Mouse (Mus musculus) neural tube, embryonic 11.5 days (tissue): ENCODE results near the gene Ncln. TPM values are rescaled to one million over a fixed set of nuclear protein-coding genes. Genes with fewer than 3 reads are reported as not detected.

Experiments used
- ATAC-seq: fragments of 200-750 bp; cut with Nextera tagmentation; 2 replicates; pipeline ENCODE4 v1.8.0; 2017; ENCODE audit warnings: moderate number of reproducible peaks, mild to moderate bottlenecking, moderate TSS enrichment, moderate library complexity; ENCODE audit not compliant: insufficient read depth, low FRiP score, low TSS enrichment
- DNase-seq: peaks from one replicate; pipeline ENCODE4 v3.0.0-alpha.2; 2015; ENCODE audit warnings: low spot score
- H3K27ac ChIP-seq: fragments of 300-500 bp; sonication (generic); 2 replicates; pipeline ENCODE4 v1.5.1; 2014; ENCODE audit warnings: low read depth, mild to moderate bottlenecking, low read length
- H3K27me3 ChIP-seq: fragments of 300-500 bp; sonication (generic); 2 replicates; pipeline ENCODE4 v1.6.1; 2014; ENCODE audit warnings: mild to moderate bottlenecking, low read length, mixed read lengths; ENCODE audit not compliant: control insufficient read depth, insufficient read depth
- H3K36me3 ChIP-seq: fragments of 300-500 bp; sonication (generic); 2 replicates; pipeline ENCODE4 v1.6.1; 2014; ENCODE audit warnings: mild to moderate bottlenecking, low read length, moderate library complexity, mixed read lengths; ENCODE audit not compliant: control insufficient read depth, insufficient read depth
- H3K4me1 ChIP-seq: fragments of 300-500 bp; sonication (generic); 2 replicates; pipeline ENCODE4 v1.6.1; 2014; ENCODE audit warnings: low read length, mixed read lengths; ENCODE audit not compliant: control insufficient read depth, insufficient read depth
- H3K4me2 ChIP-seq: fragments of 300-500 bp; sonication (generic); 2 replicates; pipeline ENCODE4 v1.6.1; 2014; ENCODE audit warnings: low read depth, mild to moderate bottlenecking, moderate library complexity
- H3K4me3 ChIP-seq: fragments of 300-500 bp; sonication (generic); 2 replicates; pipeline ENCODE4 v1.5.1; 2014; ENCODE audit warnings: low read depth, low read length
- H3K9ac ChIP-seq: fragments of 300-500 bp; sonication (generic); 2 replicates; pipeline ENCODE4 v1.6.1; 2014; ENCODE audit warnings: mild to moderate bottlenecking, low read length
- H3K9me3 ChIP-seq: fragments of 300-500 bp; sonication (generic); 2 replicates; pipeline ENCODE4 v1.6.1; 2016; ENCODE audit warnings: low read length; ENCODE audit not compliant: control insufficient read depth
- WGBS: fragments of 180-500 bp; shearing (Covaris S2); extraction: QIAGEN DNeasy Blood & Tissue Kit; methylation state at CpG from one replicate; pipeline ENCODE4 v1.1.7; 2014; 5-methylcytosine and 5-hydroxymethylcytosine counted together
- polyA plus RNA-seq: library from polyadenylated mRNA; unstranded; fragments of >200 nt; fragmentation: Nextera tagmentation; extraction: Ambion mirVana; gene quantifications from 2 replicates; pipeline ENCODE4 v1.2.1, GENCODE M21; 2014

Ncln gene
- polyA plus RNA-seq, 1 experiment from 2014 or later, result 74.2 TPM

- WGBS, result 40% methylated on average over 12 of the region's 12 CpGs
- H3K4me2 ChIP-seq, result no peak overlapping the region
- H3K9me3 ChIP-seq, result no peaks in the 10 kb centered on the region
- no peaks in the 10 kb centered on the region for H3K36me3 ChIP-seq
- no peak overlapping the region for H3K27ac ChIP-seq
- H3K4me1 ChIP-seq, result no peaks in the 10 kb centered on the region
- peaks cover 76% of the 10 kb centered on the region for H3K27me3 ChIP-seq
- H3K9ac ChIP-seq, result no peak overlapping the region
- no peak for ATAC-seq
- H3K4me3 ChIP-seq, result no peak overlapping the region
- no peak for DNase-seq
These were observed 39.1 kb downstream of the Ncln start for GRCm38 (mm10) chr10:81456983-81457563.

DNA sequence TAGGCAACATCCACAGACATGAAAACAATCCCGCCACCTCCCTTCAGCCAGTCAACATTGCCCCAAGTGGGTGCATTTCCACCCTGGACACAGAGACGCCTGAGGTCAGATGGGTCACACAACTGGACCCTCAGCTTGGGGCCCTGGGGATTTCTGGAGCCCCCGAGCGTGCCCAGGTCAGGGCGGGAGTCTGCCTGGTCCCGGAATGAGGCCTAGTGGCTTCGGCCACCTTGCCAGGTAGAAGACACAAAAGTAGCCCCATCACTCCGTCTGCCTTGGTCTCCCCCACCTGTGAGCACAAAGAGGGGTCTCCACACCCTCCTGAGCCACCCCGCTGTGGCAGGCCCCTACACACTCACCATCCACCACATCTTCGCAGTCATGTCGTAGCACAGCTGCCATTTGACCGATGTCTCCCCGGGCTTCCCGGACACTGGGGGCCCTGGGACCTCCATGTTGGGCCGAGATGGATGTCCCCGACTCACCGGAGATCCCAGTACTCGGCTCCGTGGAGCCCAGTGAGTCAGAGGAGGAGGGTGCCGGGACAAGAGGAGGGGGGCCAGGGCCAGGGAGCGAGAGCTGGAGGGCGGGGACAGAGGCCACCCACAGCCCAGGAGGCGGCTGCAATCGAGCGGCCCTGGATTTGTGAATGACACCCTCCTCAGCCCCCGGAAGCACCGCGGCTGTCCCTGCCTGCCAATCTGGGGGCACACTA lies 40.9 kb downstream of the Ncln start, which contains the start of gene Nfic:
Gene Nfic, minus strand, starts transcription at position 455 of the 715 bp plus-strand sequence.
- DNase-seq (no peak), ATAC-seq (no peak)
- WGBS, result 60% methylated on average over 28 of the region's 28 CpGs
- H3K36me3 ChIP-seq, result no peaks in the 10 kb centered on the region
- peaks cover 75% of the 10 kb centered on the region for H3K27me3 ChIP-seq
- H3K4me3 ChIP-seq, result no peak within 1 kb of the TSS
- H3K9ac ChIP-seq, result no peak within 1 kb of the TSS
- no peak within 1 kb of the TSS for H3K4me2 ChIP-seq
- no peaks in the 10 kb centered on the region for H3K4me1 ChIP-seq
- H3K27ac ChIP-seq, result no peak within 1 kb of the TSS
- H3K9me3 ChIP-seq, result no peaks in the 10 kb centered on the region

DNA sequence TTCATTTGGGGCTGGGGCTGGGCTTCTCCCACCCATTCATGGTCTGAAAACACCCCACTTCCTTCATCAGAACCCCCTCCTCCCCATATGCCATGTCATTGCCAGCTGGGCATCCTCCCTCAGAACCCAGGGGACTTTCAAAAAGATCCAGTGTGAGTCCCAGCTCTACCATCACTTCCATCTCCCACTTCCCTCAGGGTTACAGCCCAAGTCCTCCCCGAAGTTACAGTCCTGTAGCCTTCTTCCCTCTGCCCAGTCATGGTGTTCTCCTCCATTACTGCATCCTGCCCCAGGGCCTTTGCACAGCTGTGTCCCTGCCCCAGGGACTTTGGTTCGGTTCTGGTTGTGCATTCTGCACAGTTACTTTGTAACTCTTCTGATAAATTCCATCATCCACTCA lies 42.1 kb downstream of the Ncln start:
- ATAC-seq (no peak), DNase-seq (no peak)
- Histone ChIP-seq H3K27ac (no peak overlapping the region), H3K27me3 (peaks cover 63% of the 10 kb centered on the region), H3K4me3 (no peak overlapping the region), H3K36me3 (no peaks in the 10 kb centered on the region), H3K9ac (no peak overlapping the region), H3K4me1 (no peaks in the 10 kb centered on the region), H3K4me2 (no peak overlapping the region), H3K9me3 (no peaks in the 10 kb centered on the region)
- 70% methylated on average over 2 of the region's 2 CpGs for WGBS

GRCm38 (mm10) chr10:81452947-81453288 lies 43.3 kb downstream of the Ncln start:
- DNase-seq (no peak), ATAC-seq (no peak)
- no peaks in the 10 kb centered on the region for H3K4me1 ChIP-seq
- H3K9me3 ChIP-seq, result no peaks in the 10 kb centered on the region
- no peaks in the 10 kb centered on the region for H3K36me3 ChIP-seq
- peaks cover 59% of the 10 kb centered on the region for H3K27me3 ChIP-seq
- H3K27ac ChIP-seq, result no peak overlapping the region
- no peak overlapping the region for H3K4me3 ChIP-seq
- no peak overlapping the region for H3K4me2 ChIP-seq
- WGBS, result 3% methylated on average over 14 of the region's 14 CpGs
- H3K9ac ChIP-seq, result no peak overlapping the region

- no peaks in the 10 kb centered on the region for H3K4me1 ChIP-seq
- no peak for ATAC-seq
- H3K27me3 ChIP-seq, result peaks cover 54% of the 10 kb centered on the region
- no peak overlapping the region for H3K27ac ChIP-seq
- H3K9me3 ChIP-seq, result no peaks in the 10 kb centered on the region
- H3K4me2 ChIP-seq, result no peak overlapping the region
- H3K9ac ChIP-seq, result no peak overlapping the region
- DNase-seq, result no peak
- no peaks in the 10 kb centered on the region for H3K36me3 ChIP-seq
- H3K4me3 ChIP-seq, result no peak overlapping the region
- 11% methylated on average over 36 of the region's 36 CpGs for WGBS
These were observed 43.8 kb downstream of the Ncln start for GRCm38 (mm10) chr10:81452237-81452946.

- peaks cover 52% of the 10 kb centered on the region for H3K27me3 ChIP-seq
- H3K4me1 ChIP-seq, result no peaks in the 10 kb centered on the region
- ATAC-seq, result no peak
- H3K36me3 ChIP-seq, result no peaks in the 10 kb centered on the region
- H3K9me3 ChIP-seq, result no peaks in the 10 kb centered on the region
- no peak overlapping the region for H3K9ac ChIP-seq
- H3K27ac ChIP-seq, result no peak overlapping the region
- DNase-seq, result no peak
- WGBS, result 63% methylated on average over 6 of the region's 6 CpGs
- H3K4me3 ChIP-seq, result no peak overlapping the region
- no peak overlapping the region for H3K4me2 ChIP-seq
These were observed 44.8 kb downstream of the Ncln start for GRCm38 (mm10) chr10:81451365-81451745.

- DNase-seq, result no peak
- ATAC-seq, result no peak
- WGBS, result 65% methylated on average over 9 of the region's 9 CpGs
- H3K4me2 ChIP-seq, result no peak overlapping the region
- H3K27ac ChIP-seq, result no peak overlapping the region
- H3K4me1 ChIP-seq, result no peaks in the 10 kb centered on the region
- no peak overlapping the region for H3K4me3 ChIP-seq
- no peak overlapping the region for H3K9ac ChIP-seq
- peaks cover 50% of the 10 kb centered on the region for H3K27me3 ChIP-seq
- no peaks in the 10 kb centered on the region for H3K9me3 ChIP-seq
- no peaks in the 10 kb centered on the region for H3K36me3 ChIP-seq
These were observed 45.4 kb downstream of the Ncln start for GRCm38 (mm10) chr10:81450641-81451364.

- H3K4me3 ChIP-seq, result no peak overlapping the region
- no peaks in the 10 kb centered on the region for H3K36me3 ChIP-seq
- H3K27me3 ChIP-seq, result peaks cover 45% of the 10 kb centered on the region
- no peak overlapping the region for H3K27ac ChIP-seq
- DNase-seq (peak; percentile 81), ATAC-seq (peak; percentile 58; the same call in 1 of the 2 replicates)
- no peaks in the 10 kb centered on the region for H3K9me3 ChIP-seq
- no peaks in the 10 kb centered on the region for H3K4me1 ChIP-seq
- WGBS, result 2% methylated on average over 7 of the region's 7 CpGs
- H3K4me2 ChIP-seq, result no peak overlapping the region
- H3K9ac ChIP-seq, result no peak overlapping the region
These were observed 46.1 kb downstream of the Ncln start for GRCm38 (mm10) chr10:81450140-81450539.
